Mouse (Mus musculus): Measurements from ENCODE around the gene Hic1. TPM values are rescaled to one million over a fixed set of nuclear protein-coding genes. Genes with fewer than 3 reads are reported as not detected.
A peak's percentile ranks its signal among the peaks of the same experiment; 100 is the strongest.
"Not testable (repeated sequence)": the region's sequence is repeated elsewhere in the genome, so short reads cannot be mapped to it uniquely, and the experiment has no call there.

The Hic1 gene
- total RNA-seq, 2 experiments from 2014 or later: 21.1 to 27.1 TPM

DNA sequence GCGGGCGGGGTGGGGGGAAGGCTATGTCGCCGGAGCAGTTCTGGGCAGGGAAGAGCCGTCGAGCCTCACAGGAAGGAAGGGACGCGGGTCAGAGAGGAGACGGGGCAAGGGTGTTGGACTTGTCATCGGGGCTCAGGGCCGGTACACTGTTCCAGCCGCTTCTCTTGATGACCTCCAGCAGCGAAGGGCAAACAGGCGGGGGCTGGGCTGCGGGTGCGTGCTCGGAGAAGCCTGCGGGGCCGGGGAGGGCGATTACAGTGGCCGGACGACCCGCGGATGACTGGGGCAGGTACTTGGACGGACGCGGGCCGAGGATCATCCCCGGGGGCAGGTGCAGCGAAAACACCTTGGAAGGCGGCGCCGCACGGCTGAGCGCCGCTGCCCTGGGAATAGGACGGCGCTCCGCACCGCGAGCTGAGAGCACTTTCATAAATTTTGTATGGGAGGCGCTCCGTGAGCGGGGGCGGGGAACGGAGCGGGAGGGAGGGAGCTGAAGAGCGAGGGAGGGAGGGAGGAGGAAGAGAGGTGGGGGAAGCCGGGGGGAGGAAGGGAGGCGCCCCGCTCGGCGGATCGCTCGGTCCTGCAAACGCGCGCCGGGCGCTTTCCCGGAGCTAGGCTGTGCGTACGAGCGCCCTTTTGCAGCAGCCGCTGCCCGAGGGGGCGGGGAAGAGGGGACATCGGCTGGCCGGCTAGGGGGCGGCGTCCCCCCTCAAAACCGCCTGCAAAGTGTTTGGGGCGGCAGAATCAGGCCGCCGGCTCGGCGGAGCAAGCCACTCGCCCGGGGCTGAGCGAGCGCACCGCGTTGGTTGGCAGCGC, 24.1 kb upstream of the Hic1 start, which contains the start of gene Rtn4rl1:
TSS of gene Rtn4rl1 (plus strand) at position 528 of the 816 bp plus-strand sequence.
- DNase-seq: peak; percentile 55

DNA sequence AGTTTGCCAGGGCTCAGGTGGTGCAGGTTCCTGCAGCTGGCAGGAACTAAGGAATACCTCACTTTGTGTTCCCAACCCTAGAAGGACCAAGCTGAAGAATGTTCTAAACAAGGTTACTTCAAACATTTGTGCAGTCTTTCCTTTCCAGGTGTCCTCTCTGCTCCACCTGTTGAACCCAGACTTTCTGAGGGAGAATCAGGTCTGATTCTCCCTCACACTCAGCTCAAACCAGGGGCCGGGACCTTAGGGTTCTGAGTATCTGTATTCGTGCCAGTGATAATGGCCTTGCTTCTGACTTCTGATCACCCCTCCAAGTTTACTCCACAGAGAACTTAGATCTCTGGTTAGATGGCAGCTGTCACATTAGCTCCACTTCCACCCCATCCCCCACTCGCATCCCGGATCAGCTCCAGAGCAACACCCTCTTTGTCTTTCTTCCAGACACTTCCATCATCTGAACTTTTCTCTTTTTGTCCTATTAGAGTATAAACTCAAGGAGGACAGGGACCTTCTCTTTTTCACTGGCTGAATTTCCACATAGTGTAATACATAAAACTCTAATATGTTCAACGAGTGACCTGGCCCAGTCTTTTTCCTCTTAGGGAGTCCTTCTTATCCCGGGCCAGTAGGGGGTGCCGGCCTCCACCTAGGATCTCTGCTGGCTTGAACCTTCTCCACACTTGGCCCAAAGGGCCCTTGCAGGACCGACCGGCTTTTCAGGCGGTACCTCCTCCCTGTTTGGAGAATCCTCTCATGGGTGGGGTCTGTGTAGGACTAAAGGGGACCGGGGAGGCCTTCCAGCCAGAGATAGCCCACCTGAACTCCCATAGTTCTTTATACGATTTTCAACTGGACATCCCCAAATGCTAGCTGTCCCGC, 23.3 kb upstream of the Hic1 start:
- peak; percentile 76 for DNase-seq

DNA sequence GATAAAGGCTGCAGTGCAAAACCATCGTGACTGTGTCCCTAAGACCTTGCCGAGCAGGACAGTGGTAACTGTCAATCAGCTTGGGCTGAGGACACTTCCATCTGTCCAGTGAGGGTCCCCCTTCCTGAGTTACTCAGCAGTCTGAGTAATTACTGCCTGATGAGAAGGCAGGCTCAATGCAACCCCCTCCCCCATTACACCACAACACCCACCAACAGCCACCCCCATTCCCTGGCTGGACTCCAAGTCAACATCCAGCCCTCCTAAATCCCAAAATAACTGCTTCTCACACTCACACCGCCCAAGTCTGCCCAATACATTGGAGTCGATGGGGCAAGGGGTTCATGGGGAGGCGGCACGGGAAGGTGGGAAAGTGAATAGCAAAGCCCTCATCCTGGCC, 22.5 kb upstream of the Hic1 start:
- DNase-seq: peak; percentile 2

DNA sequence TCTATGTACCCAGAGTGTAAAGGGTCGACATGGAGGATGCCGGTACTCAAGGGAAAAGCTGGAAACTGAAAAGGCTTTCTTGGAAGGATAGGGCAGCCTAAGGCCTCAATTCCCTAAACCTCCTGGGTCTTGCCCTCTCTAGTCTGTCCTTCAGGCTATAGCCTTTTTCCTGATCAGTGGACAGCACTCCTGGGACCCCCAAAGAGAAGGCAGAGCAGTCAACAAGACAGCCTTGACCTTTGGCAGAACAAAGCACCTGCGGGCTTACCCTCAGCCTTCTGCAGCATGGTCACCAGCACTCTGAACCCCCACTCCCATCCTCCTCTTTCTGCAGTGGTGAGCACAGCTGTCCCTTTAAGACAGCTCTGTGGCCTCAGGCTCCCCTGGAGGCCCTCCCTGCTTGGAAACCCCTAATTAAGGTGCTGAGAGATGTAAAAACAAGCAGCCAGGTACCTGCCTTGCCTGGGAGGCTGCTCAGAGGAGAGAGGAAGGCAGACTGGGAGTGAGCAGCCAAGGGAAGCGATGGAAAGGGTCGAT, 21.7 kb upstream of the Hic1 start, which contains the start of gene Dph1:
TSS of gene Dph1 (minus strand) at position 337 of the 537 bp plus-strand sequence.
- peak; percentile 1 for DNase-seq

DNA sequence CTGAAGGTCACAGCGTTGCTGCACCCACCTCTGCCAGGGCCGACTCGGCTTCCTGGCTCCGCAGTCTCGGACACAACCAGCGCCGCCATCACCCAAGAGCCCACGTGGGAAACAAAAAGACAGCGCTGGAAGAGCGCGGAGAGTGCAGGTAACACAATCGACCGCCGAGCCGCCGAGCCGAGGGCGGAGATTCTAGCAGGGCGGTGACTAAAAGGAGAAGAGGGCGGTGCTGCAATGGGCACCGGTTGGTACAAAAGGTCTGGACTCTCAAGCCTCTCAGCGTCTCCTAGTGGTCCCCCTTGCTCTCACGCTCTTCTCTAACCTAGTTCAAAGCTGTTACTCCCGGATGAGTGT, 21.0 kb upstream of the Hic1 start:
- peak; percentile 75 for DNase-seq

DNA sequence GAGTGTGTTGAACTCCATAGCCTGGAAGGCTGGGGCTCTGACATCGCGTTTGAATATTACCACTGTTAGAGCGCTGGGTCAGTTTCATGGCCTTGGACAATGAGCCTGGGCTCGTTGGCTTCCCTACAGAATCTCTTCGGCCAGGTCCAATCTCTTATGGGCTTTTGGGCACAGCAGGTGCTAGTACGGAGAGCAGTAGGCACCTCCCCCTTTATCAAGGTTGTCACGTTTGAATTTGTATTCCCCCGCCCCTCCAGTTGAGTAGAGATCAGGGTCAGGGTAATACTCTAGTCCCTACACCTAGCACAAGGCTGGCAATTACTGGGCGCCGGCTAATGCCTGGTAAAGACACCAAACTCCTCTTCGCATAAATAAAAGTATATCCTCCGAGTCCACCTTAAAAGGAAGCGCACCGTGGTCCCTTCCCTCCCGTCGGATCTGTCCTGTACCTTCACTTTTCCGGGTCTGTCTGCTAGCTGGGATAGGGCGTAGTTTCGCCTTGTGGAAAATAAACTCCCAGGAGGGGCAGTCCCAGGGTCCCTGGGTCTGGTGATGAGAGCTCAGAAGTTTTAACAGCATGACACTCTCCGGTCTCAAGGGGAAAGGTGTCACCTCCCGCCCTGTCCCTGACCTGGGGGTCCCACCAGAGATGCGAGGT, 20.5 kb upstream of the Hic1 start:
- DNase-seq: peak; percentile 19

DNA sequence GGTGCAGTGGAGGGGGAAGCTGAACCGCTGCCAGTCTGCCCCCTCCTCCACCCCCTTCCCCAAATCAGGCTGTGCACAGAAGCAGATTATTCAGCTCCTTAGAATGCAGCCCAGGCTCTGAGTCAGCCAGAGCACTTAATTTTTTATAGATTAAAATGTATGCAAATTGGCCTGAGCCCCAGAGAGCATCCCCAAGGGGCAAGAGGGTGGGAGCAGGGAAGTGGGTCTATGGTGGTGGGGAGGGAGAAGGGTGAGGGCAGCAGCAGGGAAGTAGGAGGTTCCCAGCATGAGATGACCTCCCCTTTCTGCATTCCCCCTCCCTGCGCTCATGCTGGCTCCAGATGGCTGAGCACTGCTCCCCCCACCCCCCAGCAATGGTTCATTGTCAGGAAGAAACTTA, 15.7 kb upstream of the Hic1 start:
- DNase-seq: no peak

DNA sequence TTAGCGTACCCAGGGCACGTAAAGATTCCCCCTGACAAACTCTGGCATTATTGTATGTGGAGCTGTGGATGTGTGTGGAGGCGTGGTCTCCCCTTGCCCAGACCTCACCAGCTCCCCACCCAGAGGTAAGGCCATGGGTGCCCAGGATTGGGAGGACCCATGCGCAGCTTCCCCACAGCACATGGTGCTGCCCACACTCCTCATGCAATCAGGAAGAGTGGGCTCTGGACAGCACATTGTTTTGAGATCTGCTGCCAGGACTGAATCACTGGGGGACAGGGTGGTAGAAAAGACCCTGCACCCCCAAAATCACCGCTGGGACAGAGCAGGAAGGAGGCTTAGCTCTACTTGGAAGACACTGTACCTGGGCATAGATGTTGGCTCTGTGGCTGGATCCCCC, 15.3 kb upstream of the Hic1 start:
- DNase-seq: no peak

DNA sequence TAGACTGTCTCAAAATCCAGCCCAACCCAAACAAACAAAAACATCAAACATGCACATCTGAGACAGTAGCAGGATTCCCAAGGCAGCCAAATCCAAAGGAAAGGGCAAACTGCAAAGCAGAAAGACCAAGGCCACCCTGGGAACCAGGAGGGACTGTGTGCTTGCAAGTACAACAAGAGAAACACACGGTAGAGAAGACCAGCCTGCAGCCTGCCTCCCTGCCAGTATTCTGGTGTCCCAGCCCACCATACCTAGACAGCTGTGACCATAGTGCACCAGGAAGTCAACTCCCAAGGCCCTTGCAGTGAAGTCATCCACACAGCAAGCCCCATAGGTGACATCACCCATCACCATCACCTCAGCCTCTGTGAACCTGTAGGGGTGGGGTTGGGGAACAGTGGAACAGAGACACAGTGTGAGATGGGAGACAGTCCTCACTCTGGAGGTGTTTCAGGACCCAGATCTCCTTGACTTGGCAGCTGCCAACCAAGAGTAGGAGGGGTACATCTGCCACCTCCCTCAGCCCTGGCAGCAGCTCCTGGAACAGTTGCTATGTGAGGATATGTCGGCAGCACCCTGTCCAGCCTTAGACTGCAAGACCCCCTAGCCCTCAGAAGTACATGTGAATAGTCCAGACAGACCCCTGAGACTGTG, 14.7 kb upstream of the Hic1 start:
- DNase-seq: no peak

DNA sequence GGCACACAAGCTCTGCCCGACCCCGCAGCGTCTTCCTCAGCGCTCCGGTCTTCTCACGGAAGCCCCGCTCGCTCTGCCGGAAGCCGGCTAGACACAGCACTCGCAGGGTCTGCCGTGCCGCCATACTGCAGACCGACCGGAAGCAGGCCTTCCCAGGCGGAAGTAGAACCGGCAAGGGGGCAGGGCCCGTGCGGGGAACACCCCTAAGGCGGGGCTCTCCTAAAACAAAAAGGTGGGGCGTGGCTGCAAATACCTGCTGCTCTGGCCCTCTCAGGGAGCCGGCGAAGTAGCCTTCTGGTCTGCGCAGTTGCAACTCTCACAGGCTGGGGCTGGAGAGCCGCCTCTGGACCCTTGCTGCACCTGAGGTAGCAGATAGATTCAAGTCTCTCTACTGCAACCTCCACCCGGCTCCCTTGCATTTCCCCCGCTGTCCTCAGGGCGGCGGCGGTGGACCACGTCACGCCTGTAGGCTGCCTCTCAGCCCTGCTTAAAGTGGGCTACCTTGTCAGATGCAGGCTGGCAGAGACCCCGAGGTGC, 9.4 kb upstream of the Hic1 start, which contains the start of gene Ovca2:
TSS of gene Ovca2 (minus strand) at position 164 of the 537 bp plus-strand sequence.
- DNase-seq: peak; percentile 86

DNA sequence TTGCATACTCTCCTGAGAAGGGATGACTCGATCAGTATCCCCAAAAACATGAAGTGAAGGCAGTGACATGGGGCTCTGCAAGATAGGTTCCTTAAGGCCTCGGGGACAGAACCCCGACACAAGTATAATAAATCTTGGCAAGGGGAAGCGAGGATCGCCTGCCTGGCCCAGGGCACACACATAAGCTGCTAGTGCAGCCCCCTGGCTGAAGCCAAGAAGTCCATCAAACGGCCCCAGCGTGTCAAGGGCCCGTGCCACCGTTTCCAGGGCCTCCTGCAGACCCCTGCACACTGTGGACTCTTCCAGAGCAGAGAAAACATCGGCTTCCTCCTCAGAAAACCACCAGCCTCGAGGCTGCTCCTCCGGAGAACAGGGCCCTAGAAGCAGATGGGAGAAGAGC, 8.7 kb upstream of the Hic1 start:
- no peak for DNase-seq

DNA sequence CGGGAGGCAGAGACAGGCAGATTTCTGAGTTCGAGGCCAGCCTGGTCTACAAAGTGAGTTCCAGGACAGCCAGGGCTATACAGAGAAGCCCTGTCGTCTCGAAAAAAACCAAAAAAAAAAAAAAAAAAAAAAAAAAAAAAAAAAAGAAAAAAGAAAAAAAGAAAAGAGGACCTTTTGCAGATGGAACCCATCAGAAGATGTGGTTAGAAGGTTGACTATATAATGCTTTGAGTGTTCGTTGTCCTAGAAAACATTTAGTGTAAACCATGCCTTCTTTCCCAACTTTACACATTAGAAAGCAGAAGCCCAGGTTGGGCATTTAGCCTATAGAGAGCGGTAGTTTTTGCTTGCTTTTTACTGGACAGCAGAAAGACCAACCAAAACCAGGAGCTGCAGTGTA, 5.3 kb upstream of the Hic1 start:
- not testable (repeated sequence) for DNase-seq

DNA sequence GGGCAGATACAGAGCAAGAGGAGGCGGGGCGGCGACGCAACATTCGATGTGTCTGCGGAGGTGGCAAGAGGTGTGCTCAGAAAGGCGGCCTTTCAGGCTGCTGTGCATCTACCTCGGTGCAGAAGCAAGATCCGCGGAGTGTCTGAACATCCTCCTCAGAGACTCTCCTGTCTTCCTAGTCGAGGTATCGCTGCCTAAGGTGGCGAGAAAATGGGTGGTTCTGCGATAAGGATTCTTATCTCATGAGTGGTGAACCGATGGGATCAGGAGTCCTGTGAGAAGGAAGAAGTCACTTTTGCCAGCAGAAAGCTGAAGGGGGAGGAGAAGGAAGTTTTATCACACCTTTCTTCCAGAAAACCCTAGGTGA, 4.5 kb upstream of the Hic1 start:
- DNase-seq: no peak

DNA sequence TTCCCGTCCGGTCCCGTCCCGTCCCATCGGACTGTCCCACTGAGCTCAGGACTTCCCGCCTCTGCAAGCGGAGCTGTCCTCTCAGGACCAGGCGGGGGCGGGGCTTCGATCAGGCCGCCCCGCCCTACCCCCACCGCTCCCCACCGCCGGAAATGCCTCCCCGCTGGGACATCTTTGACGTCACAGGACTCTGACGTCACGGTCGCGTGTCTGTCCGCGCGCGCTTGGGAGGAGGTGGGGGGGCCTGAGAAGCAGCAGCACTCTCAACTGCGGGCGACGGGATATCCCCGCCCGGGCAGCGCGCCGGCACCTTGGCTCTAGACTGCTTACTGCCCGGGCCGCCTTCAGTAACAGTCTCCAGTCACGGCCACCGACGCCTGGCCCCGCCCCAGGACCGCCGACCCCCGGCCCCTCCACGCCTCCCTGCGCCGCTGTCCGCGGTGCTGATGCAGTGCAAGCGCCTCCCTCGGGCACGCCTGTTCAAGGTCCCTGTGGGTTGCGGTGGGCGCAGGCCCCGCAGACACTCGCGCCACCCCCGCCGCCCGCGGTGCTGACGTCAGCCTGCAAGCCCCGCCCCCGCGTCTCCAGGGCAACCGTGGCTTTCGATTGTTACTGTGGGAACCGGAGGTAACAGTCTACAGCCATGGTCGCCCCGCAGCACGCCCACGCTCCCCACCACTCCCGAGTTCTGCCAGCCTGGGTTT, 3.9 kb upstream of the Hic1 start:
- peak; percentile 78 for DNase-seq

DNA sequence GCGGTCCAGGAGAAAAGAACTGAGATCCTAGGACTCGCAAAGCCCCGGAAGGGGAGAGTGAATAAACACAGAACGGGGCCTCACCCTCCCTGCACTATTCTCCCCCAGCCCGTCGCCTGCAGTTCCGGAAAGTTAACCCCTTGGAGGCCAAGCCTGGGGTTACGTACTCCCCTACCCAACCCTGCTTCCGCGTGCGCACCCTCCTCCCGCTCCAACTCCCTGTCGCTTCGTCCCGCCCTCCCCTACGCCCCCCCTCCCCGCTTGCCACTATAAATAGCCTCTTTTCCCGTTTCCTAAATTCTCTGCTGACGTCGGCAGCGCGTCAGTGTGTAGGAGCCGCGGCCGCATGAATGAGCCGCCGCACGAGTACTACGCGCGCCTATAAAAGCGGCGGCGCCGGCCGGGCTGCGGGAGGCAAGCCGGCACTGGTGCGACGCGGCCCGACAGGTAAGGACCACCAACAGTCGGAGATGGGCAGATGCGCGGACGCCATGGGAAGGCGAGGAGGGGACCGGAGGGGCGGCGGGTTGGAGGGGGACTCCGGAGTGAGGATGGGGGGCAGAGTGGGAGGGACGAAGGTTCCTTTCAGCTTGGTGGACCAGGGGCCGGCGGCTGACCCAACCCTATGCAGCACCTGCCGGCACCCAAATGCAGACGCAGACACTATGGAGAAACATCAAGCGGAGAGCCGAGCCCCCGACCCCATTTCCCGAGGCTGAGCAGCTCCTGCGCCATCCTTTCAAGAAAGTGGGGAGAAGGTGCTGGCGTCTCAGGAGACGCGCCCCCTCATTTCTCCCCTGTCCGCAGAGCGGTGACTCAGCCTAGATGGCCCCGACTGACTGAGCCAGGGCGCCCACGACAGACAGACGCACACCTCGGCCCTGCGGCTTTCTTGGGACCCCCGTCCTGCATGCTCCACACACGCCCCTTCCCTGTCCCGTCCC, 3.1 kb upstream of the Hic1 start:
- peak; percentile 24 for DNase-seq

DNA sequence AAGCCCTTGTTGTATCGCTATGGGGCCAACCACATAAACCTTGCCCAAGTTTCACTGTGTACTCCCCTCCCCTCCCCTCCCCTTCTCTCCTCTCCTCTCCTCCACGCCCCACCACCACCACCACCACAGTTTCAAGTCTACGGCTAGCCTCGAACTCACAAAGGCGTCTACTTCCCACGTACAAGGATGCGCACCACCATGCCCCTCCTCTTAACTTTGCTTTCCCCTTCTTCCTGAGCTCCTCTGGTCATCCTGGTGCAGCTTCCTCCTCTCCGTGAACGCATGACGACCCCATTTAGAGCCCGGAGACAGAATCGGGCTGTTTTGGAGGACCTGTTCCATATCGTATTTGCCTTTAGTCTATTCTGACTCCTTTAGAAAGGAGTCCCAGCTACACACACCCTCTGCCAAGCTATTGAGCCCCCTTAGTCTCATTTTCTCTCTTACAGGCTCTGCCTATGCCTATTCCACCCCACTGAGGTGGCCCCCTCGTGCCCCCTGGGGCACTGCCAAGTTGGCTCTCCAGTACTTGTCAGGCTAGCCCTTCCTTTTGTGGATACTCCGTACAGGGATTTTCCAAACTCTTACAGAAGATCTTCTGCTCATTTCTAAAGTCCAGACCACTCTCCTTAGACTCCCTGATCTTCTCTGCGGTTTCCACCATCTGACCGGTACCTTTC, 2.0 kb upstream of the Hic1 start:
- no peak for DNase-seq

DNA sequence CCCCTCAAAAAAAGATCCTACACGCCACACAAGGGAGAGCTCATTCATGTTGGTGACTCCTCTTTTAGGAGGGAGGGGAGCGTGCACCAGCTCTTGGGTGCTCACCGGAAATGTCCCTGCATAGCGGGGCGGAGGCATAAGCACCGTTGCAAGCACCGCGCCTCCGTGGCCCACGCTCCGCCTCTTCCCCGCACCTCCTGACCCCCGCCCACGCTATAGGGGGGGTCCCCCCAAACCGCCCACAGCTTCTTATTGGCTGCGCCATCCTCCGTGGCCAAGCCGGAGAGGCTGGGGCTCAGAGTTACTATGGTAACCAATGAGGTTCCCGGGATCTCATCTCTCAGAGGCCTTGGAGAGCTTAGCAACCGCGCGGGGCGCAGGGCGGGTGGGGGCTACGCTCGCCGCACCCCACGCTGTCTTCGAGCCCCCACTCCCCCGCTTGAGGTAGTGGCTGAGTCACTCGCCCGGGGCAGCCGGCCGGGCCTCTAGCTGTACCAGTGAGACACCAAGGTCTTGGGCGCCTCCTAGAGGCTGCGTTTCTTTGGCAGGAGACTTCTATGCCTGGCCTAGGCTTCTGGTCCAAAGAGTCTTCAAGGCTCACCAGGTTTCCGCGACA, 925 bp upstream of the Hic1 start:
- peak; percentile 94 for DNase-seq

DNA sequence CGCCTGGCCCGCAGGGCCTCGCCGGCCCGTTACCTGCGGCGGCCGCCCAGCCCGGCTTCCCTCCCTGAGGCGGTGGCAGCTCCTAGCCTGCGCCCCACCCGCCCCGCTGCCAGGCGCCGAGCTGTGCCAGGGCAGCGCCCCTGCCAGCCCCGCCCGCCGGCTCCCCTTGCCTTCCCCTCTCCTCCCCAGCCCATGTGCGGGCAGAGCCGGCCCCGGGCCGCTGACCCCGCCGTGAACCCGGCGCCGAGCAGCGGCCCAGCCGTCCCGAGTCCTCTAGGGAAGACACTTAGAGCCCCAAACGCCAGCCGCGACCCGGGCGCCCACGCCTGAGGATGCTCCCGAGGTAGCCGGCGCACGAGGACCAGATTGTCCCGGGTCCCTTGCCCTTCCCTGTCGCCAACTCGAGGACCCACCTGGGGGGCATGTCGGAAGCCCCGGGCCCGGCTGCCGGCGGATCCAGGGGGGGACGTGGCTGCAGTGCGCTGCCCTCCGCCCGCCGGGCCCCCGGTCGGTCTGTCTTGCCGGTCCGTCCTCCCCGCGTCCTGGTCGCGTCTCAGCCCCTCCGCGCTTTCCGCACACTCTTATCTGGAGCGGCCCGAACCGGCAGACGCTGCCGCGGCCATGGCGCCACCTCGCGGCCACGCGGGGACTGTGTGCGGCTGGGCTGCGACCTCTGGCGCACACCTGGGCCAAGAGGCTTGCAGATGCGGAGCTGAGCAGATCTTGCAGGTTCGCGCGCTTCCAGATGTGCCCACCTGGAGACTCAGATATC, 543 bp downstream of the Hic1 start:
- peak; percentile 92 for DNase-seq

Measured in gastrocnemius, postnatal 10 days (tissue).